Mouse (Mus musculus) cerebellum, adult 9-10 months (tissue): Measurements from ENCODE around the gene Pdzd2.

Source experiments
- DNase-seq: peaks from one replicate; pipeline ENCODE4 v3.0.0; 2022

Pdzd2 gene

DNA sequence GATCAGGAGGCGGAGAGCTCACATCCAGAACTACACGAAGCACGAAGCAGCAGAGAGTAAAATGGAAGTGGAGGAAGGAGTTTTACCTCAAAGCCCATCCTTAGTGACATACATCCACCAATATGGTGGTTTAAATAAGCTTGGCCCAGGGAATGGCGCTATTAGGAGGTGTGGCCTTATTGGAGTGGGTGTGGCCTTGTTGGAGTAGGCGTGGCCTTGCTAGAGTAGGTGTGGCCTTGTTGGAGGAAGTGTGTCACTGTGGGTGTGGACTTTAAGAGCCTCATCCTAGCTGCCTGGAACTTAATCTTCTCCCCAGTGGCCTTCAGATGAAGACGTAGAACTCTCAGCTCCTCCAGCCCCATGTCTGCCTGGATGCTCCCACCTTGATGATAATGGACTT is 73.8 kb downstream of the Pdzd2 start:
- DNase-seq, result no peak

DNA sequence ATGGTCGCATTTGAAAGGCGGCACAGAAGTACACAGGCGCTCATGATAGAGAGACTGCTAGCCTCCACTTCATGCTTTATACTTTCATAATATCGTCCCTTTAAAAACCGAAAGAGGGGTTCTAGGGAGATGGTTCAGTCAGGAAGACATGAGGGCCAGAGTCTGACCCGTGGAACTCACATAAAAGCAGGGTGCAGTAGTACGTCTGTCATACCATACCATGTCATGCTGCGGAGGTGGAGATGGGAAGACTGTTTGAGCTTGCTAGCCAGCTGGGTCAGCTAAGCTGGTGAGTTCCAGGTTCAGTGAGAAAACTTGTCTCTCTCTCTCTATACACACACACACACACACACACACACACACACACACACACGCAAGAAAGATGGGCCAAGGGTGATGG is 76.4 kb downstream of the Pdzd2 start:
- DNase-seq, result no peak

DNA sequence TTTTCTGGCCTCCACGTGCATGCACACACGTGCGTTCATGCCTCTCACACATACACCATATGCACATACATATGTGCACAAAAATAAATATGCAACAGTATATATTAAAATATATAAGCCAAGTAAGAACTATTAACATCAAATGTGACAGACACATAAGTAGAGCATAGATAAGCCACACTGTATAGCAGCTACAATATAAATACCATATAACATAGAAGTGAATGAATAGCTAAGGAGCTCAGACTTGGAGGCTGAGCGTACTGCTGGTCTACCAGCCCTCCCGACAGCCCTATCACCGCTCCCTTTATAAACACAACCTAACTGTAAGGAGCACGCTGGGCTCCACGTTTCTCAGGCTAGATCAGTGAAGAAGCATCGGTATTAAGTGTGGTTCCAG is 79.4 kb downstream of the Pdzd2 start:
- DNase-seq, result no peak

DNA sequence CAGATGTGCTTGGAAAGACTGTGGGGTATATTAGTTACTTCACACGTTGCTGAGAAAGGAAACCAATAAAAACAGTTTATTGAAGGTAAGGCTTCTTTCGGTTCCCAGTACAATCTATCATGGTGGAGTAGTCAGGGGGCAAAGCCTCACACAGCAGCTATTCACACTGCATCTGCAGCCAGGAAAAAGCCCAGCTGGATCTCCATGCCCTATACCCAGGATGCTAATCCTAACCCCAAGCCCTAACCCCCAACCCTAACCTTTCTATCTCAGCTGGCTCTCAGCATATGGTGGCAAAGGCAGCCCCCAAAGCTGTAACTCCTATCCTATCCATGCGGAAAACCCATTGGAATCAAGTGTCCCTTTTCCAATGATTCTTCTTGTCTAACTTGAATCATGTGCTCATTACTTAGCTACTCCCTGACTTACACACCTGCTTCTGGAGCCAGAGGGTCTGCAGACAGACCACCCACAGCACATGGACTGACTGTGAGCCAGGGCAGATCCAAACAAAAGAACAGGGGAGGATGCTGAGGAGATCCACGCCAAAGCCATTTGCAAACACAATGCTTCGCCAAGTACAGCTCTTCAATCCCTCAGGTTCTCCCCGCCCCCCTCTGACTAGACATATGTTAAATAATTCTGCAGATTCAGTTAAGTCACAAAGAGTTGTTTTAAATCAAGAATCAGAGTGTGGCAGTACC is 83.6 kb downstream of the Pdzd2 start:
- no peak for DNase-seq

DNA sequence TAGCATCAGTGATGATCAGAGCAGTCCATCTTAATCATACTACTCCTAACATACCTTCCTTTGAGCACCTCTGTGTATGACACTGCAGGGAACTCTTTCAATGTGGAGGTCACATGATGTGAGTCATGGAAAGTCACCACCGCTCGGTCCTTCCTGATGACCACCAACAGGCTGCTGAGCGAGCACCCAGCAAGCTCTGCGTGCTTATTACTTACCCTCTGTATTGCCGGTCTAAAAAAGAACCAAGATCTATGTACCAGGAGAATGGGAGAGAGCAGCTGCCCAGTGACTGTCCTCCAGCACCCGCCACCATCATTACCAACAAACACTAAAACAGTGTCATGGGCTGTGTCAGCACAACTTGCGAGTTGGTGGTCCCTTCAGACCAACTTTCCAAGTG is 84.4 kb downstream of the Pdzd2 start:
- DNase-seq, result no peak

DNA sequence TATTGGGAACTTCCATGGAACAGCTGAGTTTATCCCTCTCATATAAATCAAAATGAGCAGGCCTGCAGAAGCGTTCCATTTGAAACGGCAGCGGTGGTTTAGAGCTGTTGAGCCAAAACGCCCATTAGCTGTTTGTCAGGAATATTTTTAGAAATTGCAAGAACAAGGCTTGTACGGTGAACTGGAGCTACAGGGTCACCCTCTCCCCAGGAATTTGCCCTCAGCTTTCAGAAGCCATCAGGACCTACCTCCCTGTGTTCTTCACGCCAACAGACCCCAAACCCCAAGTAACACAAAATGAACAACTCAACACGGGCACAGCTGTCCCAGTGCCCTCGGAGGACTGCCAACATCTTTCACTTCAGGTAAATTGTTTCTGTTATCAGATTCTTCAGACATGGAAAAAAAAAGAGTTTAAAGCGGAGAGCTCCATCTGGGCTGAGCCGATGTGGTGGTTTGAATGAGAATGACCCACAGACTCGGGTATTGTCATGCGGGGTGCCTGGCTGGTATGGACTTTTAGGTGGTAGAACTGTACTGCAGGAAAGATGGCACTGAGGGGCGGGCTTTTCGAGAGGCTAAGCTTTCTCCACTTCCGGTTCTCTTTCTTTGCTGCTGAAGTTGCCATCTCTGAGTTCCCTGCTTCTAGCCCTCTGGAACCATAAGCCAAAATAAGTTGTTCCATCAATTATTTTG is 87.2 kb downstream of the Pdzd2 start:
- no peak for DNase-seq

DNA sequence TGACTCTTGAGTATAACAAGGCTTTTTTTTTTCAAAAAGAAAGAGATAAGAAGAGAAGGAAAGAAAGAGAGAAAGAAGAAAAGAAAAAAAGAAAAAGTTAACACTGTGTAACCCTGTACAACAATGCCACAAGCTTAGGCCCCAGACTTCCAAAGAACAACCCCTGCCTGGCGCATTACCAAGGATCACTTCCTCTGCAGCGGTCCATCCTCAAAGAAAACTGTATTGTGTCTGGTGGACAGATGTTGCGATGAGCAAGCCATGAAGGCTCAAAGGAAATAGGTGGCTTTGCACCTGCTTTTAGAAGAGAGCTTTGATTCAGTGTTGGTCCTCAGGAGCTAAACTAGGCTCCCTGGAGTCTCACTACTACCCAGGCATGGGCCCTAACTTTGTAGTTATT is 89.5 kb downstream of the Pdzd2 start:
- DNase-seq, result no peak

DNA sequence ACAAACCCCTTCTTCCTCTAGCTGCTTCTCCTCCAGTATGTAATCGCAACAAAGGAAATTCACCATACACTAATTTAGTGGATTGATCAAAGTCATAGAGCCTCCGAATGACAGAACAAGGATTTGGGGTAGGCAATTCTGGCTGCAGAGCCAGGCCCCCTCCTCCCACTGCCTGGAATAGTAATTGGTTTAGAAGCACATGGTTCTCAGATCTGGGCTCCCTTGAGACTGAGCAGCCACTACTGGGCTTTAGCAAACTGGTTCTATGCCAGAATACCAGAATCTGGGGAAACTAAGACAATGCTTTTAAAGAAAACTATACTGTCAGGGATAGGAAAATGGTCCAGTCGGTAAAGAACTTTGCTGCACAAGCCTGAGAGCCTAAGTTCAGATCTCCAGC is 90.0 kb downstream of the Pdzd2 start:
- no peak for DNase-seq

DNA sequence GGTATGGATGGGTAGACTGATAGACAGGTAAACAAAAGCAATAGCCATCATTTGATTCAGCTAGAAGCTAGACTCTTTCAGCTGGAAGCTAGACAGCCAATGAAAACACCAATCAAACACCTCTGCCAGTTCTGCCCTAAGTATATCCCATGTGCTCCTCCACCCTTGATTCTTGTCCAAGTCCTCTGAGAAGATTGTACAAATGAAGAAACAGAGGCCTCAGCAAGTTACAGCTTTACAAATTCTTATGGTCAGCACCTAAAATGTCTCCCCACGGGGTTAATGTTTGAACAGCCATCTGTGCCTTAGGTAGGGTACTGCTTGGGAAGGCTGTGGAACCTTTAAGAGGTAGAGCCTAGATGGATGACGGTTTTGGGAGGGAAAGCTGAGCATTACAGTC is 90.6 kb downstream of the Pdzd2 start:
- DNase-seq, result no peak

DNA sequence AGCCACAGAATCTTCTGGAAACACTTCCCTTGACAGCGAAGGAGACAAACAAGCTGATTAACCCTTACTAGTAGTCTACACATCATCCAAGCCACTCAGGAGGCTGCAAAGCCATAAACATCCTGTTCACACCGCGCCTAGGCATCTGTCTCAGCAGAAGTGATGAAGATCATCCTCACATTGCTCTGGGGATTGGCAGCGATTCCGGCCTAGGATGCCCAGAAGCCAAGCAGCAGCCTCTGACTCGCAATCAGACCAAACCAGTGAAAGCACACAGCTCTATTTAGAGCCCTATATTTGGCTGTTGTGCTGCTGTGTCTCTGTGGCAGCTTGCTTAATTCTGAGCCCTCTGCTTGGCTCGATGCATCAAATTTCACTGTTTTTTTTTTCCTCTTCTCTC is 99.0 kb downstream of the Pdzd2 start:
- no peak for DNase-seq

DNA sequence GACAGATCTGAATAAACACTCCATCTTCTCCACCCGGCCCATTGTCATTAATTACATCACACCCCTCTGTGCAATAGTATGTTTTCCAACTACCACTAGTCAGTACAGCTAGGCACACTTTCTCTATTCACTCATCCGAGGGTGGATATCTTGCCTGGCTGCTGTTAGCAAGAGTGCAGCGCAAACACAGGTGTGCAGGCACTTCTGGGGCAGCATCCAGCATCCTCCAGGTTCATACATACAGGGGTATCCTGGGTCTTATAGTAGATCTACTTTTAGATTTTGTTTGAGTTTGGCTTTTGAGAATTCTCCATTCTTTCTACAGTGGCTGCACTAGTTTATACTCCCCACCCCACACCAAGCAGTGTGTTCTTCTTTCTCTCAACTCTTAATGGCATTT is 99.9 kb downstream of the Pdzd2 start:
- no peak for DNase-seq

DNA sequence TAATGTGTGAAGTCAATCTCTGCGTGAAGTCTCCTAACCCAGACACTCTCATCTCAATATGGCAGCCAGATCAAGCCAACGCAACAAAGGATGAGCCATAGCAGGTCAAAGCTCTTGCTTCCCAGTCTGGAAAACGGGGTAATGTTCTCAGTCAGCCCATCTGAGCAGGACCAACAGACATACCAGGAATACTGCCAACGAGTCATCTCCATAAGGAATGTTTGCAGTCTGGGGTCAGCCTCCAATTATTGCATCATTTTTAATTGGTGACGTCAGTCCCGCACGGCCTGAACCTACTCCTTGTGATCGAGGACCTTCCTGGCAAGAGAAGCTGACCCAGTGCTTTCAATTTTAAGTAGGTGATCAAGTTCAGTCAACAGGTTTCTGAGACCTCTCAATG is 100.5 kb downstream of the Pdzd2 start:
- no peak for DNase-seq

DNA sequence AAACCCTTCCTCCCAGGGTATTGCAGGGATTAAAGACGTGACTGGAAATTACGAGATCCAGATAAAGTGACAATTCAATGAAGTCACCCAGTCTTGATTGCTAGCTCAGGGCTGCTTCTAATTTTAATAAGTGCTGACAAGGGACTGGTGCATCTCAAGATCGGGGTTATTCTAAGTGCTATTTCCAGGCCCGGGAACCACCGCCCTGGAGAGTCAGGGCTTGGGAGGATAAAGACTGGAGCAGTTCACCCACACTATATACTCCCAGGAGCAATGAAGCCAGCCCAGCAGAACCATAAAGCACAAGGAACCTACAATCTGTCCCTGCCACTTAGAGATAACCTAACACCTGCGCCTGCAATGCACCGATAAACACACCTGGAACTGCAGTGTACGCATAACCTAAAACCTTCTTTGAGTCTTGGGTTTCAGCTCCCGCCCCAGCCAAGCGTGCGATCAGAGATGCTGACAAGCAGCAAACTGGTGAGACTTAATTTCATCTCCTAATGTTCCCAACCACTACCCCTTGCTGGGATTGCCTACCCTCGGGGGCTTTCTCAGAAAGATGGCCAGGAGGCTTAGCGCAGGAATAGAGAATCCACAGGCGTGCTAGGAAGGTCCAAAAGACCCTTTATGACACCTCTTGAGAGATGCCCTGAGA is 101.2 kb downstream of the Pdzd2 start:
- DNase-seq, result no peak

DNA sequence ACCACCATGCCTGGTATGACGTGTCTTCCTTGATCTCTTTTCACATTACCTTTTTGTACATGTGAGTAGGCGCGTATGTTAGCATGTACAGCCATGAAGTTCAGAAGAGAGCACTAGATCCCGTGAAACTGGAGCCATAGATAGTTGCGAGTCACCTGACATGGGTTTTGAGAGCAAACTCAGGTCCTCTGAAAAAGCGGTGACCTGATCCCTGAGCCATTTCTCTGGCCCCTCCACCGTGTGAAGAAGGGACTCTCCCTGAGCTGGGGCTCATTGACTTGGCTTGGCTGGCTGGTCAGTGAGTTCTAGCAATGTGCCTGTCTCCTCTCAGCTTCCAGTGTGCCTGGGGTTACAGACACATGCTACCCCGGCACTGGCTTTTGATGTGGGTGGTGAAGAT is 102.2 kb downstream of the Pdzd2 start:
- DNase-seq, result no peak

DNA sequence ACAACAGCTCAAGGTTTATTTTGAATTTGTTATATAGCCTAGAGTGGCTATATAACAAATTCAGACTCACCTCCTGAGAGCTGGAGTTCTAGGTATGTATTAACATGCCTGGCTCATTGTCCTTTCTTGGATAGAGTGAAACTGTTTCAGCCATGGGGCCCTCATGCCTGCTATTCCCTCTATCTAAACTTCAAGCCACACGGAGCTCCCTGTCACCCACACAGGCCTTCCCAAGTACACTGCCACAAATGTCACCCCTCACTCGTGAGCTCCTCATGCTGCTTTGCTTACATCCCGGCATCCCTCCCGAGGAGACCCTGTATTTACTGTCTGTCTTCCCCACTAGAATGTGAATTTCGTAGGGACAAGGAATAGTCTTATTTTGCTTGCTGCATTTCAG is 103.3 kb downstream of the Pdzd2 start:
- no peak for DNase-seq

DNA sequence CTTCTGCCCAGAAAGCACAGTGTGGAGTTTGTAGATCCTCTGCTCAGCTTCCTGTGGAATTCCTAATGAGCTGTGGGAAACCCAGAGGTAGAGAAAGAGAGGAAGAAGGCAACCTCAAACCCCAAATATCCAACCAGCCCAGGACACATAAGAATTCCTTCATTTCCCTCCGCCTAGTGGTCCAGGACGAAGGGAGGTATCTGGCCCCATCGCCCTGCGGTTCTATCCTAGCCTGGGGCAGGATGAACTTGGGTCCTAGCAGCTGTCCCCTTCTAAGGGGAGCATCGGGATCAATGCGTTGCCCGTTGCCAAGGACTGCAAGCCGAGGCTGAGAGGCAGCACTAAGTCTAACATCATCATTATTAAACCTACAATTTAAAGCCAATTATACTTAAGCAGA is 104.8 kb downstream of the Pdzd2 start:
- no peak for DNase-seq

DNA sequence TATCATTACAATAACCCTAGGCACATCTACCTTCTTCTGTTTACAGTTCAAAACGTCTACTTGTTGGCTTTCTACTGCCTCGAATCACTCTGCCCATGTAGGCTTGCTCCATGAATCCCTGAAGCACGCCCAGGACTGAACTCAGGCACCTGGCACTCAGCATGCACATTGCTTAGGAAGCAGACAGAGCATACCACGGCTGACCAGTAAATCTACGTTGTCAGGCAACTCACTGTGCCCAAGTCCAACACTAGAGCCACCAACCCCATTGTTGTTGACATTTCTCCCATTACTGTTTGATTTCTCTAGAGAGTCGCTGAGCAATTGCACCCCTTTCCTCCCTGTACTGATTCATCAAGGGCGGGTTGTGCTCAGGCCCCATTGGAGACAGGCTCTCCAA is 110.6 kb downstream of the Pdzd2 start:
- no peak for DNase-seq

DNA sequence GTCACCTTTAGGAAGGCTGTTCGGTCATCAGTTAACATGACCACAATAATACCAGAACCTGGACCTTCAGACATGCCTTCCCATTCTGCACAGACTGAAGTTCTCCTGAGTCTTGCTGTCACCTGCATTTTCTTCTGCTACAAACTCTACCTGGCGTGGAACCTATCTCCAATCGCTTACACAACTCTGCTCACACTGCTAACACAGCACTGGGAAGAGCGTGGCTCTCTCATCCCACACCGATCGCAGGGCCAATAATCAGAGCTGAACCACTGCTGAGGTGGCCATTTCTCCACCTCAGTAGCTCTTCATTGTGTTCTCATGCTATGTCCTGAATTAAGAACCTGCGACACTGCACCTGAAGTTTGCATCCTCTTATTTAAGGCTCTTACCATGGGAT is 111.3 kb downstream of the Pdzd2 start:
- no peak for DNase-seq

DNA sequence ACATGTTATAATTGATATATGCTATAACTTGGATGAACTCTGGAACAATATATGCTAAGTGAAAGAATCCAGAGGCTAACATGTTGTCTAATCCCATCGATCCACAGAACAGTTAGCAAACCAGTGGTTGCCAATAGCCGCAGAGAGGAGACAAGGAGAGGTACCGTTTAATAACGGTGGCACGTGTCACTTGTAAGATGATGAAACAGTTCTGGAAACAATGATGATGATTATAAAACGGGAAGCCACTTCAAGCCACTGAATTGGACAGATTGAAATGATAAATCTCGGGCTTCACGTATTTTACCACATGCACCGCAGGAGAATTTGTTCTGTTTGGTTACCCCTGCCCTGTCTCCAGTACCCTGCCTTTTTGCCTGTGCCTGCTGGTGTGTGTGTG is 112.8 kb downstream of the Pdzd2 start:
- DNase-seq, result no peak

DNA sequence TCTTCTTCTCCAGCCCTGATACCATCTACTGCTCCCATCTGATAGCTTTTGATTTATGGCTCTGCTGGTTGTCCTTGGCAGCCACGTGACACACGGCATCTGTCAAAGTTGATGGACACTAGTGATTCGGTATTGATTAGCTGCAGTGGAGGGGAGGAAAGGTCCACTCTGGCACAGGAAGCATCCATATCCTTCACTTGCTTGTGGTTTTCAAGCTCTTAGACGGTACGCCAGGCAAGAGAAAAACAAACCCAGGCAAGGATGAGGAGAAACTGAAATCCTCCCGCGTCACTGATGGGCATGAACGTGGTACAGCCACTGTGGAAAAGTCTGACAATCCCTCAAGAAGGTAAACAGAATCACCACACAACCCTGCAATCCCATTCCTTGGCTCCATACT is 113.6 kb downstream of the Pdzd2 start:
- no peak for DNase-seq

DNA sequence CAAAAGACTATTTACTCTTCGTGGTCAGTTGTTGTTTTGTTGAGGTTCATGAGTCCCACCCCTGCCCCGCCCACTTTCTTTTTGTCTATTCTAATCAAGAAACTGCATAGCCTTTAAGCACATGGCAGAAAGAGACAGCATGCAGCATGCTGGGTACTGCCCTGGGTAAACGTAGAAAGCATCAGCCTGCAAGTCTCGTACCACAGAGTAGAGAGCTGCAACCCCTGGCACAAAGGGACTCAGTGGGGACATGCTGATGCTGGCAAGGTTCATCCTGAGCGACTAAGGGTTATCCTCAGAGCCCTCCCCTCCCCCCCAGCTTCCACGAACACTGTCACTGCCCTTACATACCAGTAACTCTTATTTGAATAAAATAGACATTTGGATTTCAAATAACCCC is 114.2 kb downstream of the Pdzd2 start:
- DNase-seq, result no peak

DNA sequence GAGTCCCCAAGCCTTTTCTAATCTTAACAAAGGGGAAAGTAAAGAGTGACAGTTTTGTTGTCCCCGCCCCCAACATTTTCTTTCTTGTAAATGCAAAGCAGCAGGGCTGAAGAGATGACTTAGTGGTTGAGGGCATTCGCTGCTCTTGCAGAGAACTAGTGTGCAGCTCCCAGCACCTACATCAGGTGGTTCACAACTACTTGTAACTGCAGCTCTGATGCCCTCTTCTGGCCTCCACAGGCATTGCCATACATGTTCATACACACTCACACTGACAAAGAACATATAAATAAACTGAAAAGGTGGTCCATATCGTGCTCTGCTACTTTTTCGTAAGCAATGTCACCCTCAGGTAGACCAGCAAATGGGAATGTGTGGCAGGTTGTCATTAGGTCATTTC is 116.2 kb downstream of the Pdzd2 start:
- DNase-seq, result no peak

DNA sequence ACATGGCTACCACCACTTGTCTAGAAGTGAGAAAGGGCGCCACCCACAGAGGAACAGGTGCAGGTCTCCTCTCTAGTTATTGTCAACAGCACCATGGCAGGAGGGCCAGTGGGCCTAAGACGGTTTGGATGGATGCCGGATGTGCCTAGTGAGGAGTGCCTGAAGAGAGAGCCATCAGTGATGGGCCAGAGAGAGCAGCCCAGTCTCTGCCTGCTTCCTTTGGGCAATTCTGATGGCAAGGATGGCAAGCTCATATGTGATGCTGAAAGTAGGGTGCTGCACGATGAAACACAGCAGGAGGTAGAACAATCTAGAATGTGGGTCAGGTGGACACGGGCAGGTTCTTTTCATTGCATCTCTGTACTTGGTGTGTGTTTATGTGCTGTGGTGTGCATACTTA is 117.0 kb downstream of the Pdzd2 start:
- no peak for DNase-seq

DNA sequence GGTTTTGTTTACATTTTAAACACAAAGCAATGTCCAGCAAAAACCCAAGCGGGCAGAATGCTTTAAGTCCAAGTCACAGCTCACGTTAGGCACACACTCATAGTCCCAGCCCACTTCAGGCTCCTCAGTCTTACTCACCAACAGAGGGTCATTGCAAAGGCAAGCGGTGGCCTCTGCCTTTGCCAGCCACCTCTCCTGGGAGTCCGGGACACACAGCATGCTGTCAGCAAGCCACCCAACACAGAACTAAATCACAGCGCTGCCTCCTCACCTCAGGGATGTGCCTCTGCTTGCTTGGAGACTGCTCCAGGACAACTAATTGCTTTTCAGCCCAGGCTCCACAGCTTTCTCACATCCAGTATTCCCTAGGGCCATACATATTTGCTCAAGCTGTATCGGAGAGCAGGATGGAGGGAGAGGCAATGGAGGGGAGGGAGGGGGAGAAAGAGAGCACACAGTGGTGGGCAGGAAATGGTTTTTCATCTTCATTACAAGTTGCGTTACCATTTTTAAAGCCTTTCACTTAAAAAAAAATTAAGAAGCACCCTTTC is 117.6 kb downstream of the Pdzd2 start:
- DNase-seq, result no peak
